Mouse (Mus musculus) embryonic fibroblast, embryonic 13.5 days (primary cell): ENCODE measurements around the gene Sycn.

Experiments used
- CTCF ChIP-seq: IDR thresholded peaks from 2 replicates; pipeline ENCODE4 v1.5.1; 2011; ENCODE audit warnings: mild to moderate bottlenecking, control low read depth, low read length, moderate library complexity, borderline replicate concordance; ENCODE audit not compliant: insufficient read depth
- POLR2A ChIP-seq: IDR thresholded peaks from 2 replicates; pipeline ENCODE4 v1.6.1; 2011; ENCODE audit warnings: low read depth, mild to moderate bottlenecking, control low read depth, low read length, moderate library complexity

DNA sequence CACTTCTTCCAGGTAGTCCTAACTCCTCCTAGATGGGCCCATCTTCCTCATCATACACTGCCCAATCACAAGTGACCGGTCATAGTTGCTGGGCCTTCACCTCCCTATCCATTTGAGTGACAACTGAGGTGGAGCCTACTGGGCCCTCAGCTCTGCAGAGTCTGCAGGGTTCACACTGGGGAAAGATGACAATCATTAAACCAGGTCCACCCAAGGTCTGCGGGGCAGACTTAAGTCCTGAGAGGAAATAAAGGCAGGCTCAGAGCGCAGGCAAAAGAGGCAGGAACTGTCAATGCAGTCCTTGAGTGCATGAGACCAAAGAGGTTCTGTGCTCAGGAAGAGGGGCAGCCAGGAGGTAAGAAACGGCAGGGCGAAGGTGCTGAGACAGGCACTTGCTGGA, 32.0 kb downstream of the Sycn start:
- TF ChIP-seq CTCF (no peak), POLR2A (no peak)
